Mouse (Mus musculus) urinary bladder, adult 2 months (tissue): Measurements from ENCODE around the gene Cacna2d2. TPM values are rescaled to one million over a fixed set of nuclear protein-coding genes. Genes with fewer than 3 reads are reported as not detected.
A peak's percentile ranks its signal among the peaks of the same experiment; 100 is the strongest.
"Not testable (repeated sequence)": the region's sequence is repeated elsewhere in the genome, so short reads cannot be mapped to it uniquely, and the experiment has no call there.

Experiments used
- DNase-seq: peaks from one replicate; pipeline ENCODE4 v3.0.0; 2022; ENCODE audit warnings: low spot score
- polyA plus RNA-seq: library from polyadenylated mRNA; depleted of rRNA; stranded (reverse); fragments of >200 nt; gene quantifications from 2 replicates; pipeline ENCODE4 v1.2.3, GENCODE M21; 2012

Cacna2d2 gene
- polyA plus RNA-seq, 1 experiment: 0.84 TPM

DNA sequence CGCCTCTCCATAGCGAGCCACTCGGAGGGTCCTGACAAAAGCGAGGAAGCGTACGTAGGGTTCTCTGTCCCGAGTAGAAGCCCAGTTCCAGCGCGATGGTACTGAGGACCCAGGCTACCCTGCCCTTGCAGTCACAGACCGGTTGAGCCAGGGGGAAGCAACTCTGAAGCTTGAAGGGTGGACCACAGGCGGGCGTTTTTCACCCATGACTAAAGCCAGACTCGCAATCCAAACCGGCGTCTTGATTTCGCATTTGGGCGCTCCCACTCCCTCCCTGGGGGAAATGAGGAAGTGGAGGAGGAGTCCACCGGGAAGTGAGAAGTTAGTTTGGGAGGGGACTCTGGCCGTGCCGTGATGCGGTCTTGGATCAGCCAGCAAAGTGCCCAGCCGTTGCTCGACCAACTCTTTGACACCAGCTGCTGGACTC, 155.6 kb downstream of the Cacna2d2 start:
- DNase-seq: no peak

DNA sequence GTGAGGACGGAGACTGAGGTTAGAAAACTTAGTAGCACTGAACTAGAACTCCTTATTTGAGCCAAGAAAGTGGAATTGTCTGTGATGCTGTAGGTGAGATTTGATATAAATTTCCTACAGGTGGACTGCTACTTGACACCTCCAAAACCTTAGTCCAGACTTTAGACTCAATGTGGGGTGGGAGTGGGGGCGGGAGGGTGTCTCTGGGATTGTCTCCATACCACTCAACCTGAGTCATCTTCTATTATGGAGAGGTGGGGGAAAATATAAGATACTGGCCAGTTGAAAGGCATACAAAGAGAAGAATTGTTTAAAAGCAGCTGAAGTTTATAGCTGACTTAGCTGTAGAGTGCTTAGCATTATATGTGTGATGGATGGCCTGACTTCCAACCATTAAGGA, 156.3 kb downstream of the Cacna2d2 start:
- no peak for DNase-seq

DNA sequence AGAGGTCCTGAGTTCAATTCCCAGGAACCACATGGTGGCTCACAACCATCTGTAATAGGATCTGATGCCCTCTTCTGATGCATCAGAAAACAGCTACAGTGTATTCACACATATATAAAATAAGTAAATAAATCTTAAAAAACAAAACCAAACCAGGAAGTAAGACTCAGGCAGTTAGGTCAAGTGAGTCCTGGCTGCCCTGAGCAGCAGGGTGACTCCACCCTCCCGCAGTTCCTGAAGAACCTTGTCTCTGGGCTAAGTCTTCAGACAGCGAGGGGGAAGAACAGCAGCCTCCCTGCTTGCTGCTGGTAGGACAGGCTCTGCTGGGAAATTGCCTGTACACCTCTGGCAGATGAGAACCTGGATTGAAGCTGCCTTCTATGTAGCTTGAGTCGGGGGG, 156.9 kb downstream of the Cacna2d2 start:
- no peak for DNase-seq

DNA sequence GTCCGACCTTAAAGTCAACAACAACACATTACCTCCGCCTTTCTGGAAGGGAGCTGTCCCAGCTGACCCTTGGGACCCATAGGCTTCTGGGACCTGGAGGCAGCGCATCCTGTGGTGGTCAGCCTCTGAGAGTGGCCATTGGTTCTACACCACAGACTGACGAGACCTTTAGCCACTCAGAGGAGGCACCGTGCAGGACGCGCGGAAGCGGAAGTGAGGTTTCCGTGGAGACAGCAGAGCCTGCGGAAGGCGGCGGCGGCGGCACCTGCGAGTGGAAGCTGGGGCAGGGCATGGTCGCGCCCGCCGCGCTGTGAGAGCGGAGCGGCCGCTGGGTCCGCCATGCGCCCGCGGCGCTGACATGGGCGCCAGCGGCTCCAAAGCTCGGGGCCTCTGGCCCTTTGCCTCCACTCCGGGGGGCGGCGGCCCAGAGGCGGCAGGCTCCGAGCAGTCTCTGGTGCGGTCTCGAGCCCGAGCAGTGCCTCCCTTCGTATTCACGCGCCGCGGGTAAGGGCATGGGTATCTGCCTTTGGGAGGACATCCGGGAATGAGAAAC, 163.7 kb downstream of the Cacna2d2 start, which contains the start of gene Tusc2:
Tusc2 (plus strand) TSS at position 227 of the 553 bp plus-strand sequence.
- peak; percentile 81 for DNase-seq

DNA sequence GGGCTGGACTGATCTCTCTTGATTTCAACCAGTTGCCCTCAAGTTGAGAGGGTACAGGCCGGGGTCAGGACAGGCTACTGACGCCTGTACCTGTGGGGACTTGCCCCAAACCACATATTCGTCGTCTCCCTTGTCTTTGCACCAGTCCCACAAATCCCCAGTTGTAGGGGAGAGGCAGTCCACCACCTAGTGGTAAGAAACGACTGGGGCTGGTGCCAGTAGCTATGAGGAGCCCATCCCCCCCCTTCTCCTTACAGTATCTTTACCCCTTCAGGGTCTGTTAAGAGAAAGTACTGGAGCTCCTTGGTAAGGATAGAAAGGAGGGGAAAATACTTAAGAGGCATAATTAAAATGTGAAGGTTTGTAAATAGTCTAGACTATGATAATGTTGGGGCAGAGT, 166.1 kb downstream of the Cacna2d2 start:
- DNase-seq: not testable (repeated sequence)

DNA sequence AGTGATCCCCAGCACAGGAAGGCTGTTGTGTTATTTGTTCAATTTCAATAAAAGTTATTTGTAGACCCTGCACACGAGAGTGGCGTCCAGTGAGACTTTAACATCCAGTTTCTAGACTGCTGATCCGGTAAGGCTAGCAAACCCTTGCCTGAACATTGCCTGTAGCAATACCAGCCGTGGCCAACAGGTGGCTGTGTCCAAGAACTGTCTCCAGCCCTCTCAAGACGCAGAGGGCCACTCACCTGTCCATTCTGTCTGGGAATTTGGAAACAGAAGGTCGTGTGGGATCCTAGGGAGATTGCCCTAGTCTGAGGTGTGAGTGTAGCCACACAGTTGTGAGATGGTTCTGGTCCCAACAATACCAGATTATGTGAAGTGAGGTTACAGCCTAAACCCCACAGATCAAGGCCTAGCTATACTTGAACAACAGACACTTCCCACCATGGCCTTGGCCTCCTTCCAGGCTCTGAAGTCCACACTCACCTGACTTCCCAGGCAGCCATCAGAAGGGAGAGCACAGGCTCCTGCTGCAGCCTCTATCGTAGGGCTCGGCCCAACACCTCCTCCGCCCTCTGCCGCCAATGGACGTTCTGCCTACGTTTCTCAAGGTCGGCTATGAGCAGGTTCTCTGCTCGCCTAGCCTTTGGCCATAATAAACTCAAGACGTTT, 166.8 kb downstream of the Cacna2d2 start:
- DNase-seq: peak; percentile 74

DNA sequence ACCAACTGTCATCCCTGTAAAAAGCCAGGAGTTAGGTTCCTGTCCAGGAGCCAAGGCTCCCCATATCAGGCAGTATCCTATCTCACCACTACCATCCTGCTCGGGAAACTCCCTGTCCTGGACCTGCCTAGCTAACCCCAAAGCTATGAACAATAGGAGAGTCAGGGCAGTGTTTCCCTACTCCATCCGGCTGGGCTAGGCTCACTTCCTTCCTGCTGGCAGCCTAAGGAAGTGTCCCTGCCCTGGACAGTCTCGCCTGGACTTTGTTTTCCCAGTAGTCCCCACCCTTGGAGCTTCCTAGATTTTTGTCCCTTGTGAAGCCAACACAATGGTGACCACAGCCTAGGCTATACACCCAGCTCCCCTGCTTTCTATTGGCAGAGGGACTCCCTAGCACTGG, 167.4 kb downstream of the Cacna2d2 start:
- no peak for DNase-seq

DNA sequence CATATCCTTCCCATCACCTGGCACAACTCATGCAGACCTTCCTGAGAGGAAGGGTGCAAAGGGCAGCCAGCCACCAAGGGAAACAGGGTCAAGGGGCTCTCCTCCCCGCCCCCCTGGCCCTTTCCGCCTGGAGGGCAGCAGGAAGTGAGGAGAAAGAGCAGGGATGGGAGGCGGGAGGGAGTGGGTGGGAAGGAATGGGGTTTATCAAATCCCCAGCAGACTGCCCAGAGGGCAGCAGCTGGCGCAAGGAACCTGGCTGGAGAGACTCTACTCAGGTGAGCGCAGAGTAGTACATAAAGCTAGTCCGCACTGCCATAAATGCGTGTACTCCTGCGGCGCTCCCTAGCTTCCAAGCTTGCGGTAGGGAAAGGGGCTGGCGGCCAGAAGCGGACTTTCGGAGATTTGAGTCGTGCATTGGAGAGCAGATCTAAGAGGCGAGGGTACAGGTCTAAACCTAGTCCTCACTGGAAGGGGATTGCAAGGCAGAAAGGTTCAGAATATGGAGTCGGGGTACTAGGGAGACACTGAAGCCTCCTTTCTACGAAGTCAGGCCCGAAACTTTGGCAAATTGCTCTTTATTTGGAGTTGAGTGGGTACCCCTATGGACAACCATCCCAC, 168.4 kb downstream of the Cacna2d2 start, which contains the start of gene Hyal2:
Hyal2 (plus strand) TSS at position 244 of the 618 bp plus-strand sequence.
- no peak for DNase-seq

DNA sequence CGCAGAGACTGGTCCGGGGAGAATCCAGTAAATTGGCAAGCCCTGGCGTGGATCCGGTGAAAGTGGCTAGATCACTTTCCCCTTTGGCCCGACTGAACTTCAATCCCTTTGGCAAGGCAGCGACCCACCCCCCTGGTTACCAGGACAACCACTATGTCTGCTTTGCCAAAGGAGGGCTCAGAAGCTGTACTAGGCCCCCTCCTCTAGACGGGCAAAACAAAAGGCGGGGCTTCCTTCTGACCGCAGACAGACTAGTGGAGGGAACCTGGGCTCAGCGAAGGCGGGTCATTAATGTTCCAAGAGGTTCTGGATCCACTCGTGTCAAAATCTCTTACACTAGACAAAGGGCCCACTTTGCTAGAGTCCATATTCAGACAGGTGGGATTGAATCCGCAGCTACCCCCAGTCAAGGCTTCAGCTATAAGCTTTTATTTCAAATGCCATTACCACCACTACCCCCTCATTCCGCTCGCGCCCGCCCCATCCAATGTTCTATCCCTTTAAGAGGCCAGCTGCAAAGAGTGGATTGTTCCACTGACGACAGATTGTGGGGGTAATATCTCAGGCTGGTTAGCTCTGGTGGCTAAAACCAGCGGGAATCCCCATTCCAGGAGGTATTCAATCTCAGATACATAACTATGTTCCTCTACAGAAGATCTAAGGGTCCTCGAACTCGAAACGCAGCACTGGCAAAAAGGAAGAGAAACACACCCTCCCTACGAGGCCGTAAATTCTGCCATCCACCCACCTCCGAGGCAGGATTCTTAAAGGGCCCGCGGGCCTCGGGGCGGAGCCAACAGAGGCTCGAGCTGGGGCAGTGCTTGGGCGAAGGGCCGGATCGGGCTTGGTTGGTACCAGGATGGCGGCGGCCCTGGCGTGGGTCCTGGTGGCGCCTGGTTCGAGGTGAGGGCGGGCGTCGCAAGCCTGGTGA, 169.2 kb downstream of the Cacna2d2 start:
- DNase-seq: peak; percentile 79

DNA sequence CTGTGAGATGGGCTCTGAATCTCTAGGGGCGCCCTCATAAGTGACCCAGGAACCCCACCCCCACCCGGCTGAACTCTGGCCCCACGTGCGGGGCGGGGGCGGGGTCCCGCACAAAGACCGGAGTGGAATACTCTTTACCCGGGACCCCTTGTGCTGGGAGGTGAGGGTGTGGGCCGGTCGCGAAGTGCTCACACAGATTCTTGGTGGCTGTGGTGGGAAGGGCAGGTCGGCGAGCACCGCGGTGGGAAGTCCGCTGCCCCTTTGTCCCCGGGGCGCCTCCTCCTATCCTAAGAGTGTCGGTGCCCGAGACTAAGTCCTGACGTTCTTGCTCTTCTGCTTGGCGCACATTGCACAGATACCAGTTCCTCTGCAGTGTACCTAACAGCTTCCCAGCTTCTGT, 169.9 kb downstream of the Cacna2d2 start:
- no peak for DNase-seq

DNA sequence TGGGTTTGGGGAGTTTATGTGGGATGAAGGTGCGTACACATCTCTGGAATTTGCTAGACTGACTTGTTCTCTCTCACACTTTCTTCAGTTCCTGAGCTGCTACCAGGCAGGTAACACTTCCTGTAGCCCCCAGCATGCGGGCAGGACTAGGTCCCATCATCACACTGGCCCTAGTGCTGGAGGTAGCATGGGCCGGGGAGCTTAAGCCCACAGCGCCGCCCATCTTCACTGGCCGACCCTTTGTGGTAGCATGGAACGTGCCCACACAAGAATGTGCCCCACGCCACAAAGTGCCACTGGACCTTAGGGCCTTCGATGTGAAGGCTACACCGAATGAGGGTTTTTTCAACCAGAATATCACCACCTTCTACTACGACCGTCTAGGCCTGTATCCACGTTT, 170.6 kb downstream of the Cacna2d2 start:
- DNase-seq: no peak

DNA sequence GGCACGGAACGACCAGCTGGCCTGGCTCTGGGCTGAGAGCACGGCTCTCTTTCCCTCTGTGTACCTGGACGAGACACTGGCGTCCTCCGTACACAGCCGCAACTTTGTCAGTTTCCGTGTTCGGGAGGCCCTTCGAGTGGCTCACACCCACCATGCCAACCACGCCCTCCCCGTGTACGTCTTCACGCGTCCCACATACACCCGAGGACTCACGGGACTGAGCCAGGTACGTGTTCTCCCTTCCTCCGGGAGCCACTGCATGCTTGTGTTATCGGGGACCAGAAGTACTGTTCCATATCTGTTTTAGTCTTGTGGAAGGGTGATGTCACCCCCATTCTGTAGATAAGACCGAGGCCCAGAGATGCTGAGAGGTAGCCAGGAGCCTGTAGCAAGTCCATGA, 171.4 kb downstream of the Cacna2d2 start:
- no peak for DNase-seq

DNA sequence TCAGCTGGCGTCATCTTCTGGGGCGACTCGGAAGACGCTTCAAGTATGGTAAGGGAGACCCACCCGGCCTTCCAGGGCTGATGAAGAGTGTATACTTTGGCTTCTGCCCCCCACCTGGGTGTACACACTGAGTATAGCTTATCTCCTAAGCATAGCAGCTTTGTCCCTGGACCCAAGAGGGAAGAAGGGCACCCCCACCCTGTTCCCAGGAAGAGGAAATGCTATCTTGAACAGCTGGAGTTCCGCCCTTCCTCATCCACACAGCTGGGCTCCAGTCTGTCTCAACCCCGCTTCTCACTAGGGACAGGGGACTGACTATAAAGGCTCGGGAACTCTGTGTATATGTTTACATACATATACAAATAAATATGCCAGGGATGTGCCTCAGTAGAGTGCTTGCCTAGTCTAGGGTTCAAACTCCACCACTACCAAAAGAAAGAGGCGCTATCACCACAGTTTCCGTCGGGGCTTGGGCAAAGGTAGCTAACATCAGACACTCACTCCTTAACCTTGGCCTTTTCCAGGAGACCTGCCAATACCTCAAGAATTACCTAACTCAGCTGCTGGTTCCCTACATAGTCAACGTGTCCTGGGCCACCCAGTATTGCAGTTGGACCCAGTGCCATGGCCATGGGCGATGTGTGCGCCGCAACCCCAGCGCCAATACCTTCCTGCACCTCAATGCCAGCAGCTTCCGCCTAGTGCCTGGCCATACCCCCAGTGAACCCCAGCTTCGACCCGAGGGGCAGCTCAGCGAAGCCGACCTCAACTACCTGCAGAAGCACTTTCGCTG, 172.3 kb downstream of the Cacna2d2 start:
- no peak for DNase-seq

DNA sequence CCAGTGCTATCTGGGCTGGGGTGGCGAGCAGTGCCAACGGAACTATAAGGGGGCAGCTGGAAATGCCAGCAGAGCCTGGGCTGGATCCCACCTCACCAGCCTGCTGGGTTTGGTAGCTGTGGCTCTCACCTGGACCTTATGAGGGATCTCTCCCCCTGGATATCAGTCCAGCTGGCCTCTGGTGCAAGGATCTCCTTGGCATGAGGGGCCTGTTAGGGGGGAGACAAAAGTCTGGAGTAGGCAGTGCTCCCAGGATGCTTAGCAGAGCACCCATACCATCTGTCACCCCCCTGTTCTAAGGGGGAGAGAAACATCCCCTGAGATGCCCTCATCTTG, 172.9 kb downstream of the Cacna2d2 start:
- no peak for DNase-seq

DNA sequence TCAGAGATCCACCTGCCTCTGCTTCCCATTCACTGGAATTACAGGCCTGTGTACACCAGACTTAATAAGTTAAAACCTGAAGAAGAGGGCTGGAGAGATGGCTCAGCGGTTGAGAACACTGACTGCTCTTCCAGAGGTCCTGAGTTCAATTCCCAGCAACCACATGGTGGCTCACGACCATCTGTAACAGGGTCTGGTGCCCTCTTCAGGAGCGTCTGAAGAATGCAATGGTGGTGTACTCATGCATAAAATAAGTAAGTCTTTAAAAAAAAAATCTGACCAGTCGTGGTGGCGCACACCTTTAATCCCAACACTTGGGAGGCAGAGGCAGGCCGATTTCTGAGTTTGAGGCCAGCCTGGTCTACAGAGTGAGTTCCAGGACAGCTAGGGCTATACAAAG, 174.4 kb downstream of the Cacna2d2 start:
- not testable (repeated sequence) for DNase-seq

DNA sequence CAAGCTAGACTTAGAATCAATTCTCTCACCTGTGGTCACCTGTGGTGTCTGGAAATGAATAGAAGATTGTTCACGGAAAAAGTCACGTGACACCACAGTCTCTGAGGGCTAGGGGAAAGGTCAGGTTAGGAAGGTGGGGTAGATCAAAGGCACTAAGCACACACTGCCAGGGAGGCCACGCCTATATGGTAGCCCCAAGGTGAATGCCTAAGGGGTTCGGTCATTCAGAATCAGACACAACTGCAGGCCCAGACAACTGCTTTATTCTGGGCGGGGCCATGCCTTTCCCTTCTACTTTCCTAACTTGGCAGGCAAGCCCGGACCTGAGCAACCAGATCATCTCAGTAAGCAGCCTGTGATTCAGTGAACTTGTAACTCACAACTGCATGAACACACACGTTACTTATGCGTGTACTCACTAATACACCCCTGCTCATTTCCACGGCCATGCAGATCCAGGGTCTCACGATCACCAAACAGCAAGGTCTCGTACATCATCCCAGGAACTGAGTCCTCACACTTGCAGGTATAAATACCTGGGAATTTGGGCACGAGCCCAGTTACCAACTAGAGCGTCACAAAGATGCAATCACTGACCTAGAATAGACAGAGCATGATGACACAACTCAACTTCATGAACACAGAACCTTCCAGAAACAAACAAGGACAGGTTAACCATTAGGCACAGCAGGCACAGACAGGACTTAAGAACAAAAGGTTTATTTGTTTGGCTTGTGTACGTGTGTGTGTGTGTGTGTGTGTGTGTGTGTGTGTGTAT, 176.4 kb downstream of the Cacna2d2 start:
- no peak for DNase-seq

DNA sequence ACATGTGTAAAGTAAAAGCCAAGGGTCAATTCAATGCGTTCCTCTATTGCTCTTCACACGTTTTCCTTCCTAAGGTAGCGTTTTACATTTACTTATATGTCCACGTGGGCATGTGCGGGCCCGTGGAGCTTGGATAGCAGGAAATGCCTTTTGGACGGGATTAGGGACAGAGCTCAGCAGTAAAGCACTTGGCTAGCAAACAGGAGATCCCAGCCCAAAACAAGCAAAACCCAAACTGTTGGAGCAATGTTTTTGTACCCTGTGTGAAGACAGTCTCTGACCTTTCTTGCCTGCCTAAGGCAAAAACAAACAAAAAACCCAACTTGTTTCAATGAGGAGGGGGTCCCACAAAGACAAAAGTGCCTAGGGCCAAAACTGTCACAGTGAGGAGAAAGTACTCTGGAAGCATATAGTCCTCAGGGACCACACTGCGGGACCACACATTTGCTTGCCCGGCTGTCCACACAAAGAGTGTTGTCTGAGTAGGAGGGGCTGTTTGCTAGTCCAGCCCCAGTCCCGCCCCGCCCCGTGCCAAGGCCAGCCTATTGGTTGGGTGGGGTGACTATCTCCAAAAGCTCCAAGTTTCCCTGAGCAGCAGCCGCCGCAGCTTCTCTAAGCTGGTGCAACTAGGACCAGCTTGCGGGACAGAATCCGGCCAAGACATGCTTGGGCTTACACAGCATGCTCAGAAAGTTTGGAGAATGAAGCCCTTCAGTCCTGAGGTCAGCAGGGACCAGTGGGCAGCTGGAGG, 177.1 kb downstream of the Cacna2d2 start, which contains the start of gene Hyal1:
Hyal1 (plus strand) TSS at position 571 of the 751 bp plus-strand sequence.
- DNase-seq: peak; percentile 73

DNA sequence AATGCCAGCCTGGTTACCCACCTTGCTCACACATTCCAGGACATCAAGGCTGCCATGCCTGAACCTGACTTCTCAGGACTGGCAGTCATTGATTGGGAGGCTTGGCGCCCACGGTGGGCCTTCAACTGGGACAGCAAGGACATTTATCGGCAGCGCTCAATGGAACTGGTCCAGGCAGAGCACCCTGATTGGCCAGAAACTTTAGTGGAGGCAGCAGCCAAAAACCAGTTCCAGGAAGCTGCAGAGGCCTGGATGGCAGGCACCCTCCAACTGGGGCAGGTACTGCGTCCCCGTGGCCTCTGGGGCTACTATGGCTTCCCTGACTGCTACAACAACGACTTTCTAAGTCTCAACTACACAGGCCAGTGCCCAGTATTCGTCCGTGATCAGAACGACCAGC, 178.5 kb downstream of the Cacna2d2 start:
- DNase-seq: no peak

DNA sequence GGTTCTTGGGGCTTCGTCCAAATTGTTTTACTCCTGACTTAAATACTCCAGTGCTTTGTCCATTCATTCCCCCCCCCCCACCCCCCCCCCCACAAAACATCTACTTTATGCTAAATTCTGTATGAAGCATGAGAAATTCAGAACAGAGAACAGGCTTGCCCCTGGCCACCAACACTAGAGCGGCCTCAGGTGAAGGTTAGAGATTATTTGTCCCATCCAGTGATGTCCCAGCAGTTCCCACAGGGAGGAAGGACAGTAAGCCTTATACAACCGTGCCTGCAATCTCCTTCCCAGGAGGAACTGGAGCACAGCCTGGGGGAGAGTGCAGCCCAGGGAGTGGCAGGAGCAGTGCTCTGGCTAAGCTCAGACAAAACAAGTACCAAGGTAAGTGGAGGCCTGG, 179.2 kb downstream of the Cacna2d2 start, which contains the start of gene Naa80:
Naa80 (plus strand) TSS at position 301 of the 400 bp plus-strand sequence.
- DNase-seq: no peak
